Mouse (Mus musculus) natural killer cell, adult 2 months (primary cell): ENCODE results near the gene Gm8994.

Experiments used
- DNase-seq, 2 experiments: peaks; one replicate each; pipeline ENCODE4 v3.0.0; 2022; ENCODE audit warnings: low spot score in 2 of 2

Gene Gm8994

GRCm38 (mm10) chr6:136363313-136363712 lies 36.0 kb downstream of the Gm8994 start:
- no peak for DNase-seq

- DNase-seq: no peak
Observed at GRCm38 (mm10) chr6:136364008-136364407, 36.7 kb downstream of the Gm8994 start.

GRCm38 (mm10) chr6:136364430-136365098 lies 37.2 kb downstream of the Gm8994 start:
- DNase-seq: no peak

GRCm38 (mm10) chr6:136376097-136376496 lies 48.8 kb downstream of the Gm8994 start:
- no peak for DNase-seq
